Mouse (Mus musculus) gastrocnemius, adult 8-10 months (tissue): ENCODE data around the gene Hhipl2. TPM values are rescaled to one million over a fixed set of nuclear protein-coding genes. Genes with fewer than 3 reads are reported as not detected.
"Not testable (repeated sequence)": the region's sequence is repeated elsewhere in the genome, so short reads cannot be mapped to it uniquely, and the experiment has no call there.

ENCODE experiments used
- DNase-seq, 2 experiments: peaks; one replicate each; pipeline ENCODE4 v3.0.0; 2022; ENCODE audit warnings: low spot score in 2 of 2
- total RNA-seq, 4 experiments: library from RNA; stranded (reverse); gene quantifications; 2 replicates each; pipeline ENCODE4 v1.2.4; 2022

Hhipl2 gene
- not detected for total RNA-seq

DNA sequence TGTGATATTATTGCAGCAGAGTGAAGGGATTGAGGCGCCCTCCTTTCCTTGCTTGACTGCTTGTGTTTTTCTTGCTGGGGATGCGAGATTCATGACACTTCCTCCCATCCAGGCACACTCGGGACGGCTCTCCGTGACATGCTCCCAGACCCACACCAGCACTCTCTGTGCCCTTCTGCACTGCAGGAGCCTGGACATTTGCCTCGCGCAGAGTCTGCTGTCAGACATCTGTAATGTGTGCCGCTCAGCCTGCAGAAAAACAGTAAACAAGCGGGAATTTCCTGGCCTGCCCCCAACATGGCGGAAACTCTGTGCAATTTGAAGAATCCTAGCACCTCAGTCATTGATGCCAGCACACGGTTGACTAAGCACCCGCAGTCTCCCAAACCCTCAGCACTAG, at the start of gene Hhipl2:
Gene Hhipl2, plus strand, starts transcription at position 343 of the 400 bp plus-strand sequence.
- no peak for DNase-seq

- DNase-seq, result peak in 1 of 2 experiments; percentile 16
Measured at GRCm38 (mm10) chr1:183368601-183369400, 49.2 kb upstream of the Hhipl2 start.

GRCm38 (mm10) chr1:183369427-183370014, 48.5 kb upstream of the Hhipl2 start, which contains the start of gene Mia3:
Gene Mia3 (minus strand): TSS chr1:183369553.
- peak; percentile 89 to 93 for DNase-seq

DNA sequence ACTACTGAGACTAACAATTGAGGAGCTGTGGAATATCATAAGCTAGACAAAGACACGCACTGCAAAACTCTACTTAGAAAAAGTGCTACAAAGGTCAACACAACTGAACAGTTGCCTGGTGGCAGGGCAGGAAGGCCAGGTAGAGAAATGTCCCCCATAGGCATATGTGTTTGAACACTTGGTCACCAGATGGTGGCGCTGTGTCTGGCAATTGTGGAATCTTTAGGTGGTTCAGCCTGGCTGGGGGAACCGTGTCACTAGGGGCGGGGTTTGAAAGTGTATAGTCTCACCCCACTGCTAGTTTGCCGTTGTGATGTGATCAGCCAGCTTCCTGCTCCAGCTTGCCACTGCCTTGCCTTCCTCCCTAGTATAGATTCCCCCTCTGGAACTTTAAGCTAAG, 43.3 kb upstream of the Hhipl2 start:
- no peak for DNase-seq

DNA sequence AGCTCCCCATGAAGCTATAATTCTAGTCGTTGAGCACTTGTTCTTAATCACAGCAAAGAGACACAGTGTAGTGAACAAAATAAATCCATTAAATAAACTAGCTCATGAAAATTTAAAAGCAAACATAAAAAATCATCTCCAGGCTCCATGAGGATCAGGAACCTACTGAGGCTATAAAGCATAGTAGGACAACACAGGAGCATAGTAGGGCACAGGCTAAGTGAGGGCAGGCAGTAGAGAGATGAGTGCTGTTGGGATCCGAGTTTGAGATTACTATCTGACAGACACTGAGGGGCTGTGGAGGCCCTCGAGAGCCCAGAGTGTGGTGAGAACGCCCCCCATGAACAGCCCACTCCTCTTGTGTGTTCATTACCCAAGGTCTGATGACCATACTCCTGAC, 41.0 kb upstream of the Hhipl2 start:
- DNase-seq, result no peak

DNA sequence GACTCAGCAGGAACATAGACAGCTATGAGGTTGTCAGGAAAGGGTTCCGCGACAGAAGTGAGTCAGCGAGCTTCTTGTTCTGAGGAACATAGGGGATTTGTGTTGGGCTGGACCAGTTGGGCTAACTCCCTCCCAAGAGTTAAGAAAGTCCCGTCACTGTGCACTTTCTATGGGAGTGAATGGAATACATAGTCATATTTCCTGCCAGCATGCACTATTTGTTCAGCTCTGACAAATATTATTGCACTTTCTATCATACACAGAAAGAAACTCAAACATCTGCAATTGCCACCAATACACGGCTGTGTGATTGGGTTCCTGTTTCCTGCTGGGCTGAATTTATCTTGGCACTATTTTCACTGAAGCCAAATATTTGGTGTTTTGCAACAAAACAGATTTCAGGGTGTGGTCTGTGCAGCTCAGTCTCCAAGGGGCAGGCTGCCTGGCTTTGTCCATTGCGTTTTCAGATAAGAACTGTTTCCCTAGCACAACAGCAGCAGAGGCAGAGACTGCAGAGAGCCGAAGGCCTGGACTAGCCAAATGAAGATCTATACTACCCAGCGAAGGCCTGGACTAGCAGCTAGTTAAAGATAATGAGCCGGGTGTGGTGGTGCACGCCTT, 39.6 kb upstream of the Hhipl2 start:
- DNase-seq, result peak in 1 of 2 experiments; percentile 43

GRCm38 (mm10) chr1:183379376-183379775, 38.6 kb upstream of the Hhipl2 start:
- not testable (repeated sequence) for DNase-seq

GRCm38 (mm10) chr1:183381816-183382215, 36.2 kb upstream of the Hhipl2 start:
- no peak for DNase-seq

DNA sequence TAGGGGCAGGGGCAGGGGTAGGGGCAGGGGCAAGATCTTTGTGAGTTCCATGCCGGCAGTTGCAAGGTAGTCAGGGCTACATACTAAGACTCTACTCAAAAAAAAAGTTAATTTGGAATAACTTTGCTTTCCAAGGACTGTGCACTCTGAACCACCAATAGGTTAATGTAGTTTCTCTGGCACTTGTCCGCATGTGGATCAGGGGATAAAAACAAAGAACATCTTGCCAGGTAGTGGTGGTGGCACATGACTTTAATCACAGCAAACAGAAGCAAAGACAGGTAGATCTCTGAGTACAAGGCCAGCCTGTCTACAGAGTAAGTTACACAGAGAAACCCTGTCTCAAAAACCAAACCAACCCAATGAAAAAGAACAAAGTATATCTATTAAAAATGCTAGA, 35.4 kb upstream of the Hhipl2 start:
- DNase-seq, result no peak

DNA sequence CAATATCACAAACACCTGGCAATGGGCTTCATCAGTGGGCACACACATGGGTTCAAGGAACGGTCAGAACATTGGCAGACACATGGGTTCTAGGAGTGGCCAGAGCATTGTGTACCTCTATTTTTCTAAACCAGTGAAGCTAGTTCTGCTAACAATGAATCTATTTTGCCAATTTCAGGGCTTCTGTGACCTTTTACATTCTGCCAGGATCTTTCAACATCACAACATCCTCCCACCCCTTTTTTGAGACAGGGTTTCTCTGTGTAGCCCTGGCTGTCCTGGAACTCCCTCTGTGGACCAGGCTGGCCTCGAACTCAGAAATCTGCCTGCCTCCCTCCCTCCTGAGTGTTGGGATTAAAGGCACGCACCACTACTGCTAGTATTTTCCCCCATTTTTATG, 30.6 kb upstream of the Hhipl2 start:
- not testable (repeated sequence) for DNase-seq

GRCm38 (mm10) chr1:183388426-183389406, 29.3 kb upstream of the Hhipl2 start, which contains the start of gene Taf1a:
Gene Taf1a (plus strand): TSS chr1:183388981.
- peak; percentile 61 to 85 for DNase-seq

GRCm38 (mm10) chr1:183403396-183403795, 14.6 kb upstream of the Hhipl2 start:
- no peak for DNase-seq

GRCm38 (mm10) chr1:183414081-183414727, 3.8 kb upstream of the Hhipl2 start:
- no peak for DNase-seq

GRCm38 (mm10) chr1:183419741-183420140, 1.7 kb downstream of the Hhipl2 start:
- no peak for DNase-seq

GRCm38 (mm10) chr1:183420296-183420695, 2.3 kb downstream of the Hhipl2 start:
- no peak for DNase-seq

- DNase-seq, result no peak
Measured at GRCm38 (mm10) chr1:183424100-183424499, 6.1 kb downstream of the Hhipl2 start.

DNA sequence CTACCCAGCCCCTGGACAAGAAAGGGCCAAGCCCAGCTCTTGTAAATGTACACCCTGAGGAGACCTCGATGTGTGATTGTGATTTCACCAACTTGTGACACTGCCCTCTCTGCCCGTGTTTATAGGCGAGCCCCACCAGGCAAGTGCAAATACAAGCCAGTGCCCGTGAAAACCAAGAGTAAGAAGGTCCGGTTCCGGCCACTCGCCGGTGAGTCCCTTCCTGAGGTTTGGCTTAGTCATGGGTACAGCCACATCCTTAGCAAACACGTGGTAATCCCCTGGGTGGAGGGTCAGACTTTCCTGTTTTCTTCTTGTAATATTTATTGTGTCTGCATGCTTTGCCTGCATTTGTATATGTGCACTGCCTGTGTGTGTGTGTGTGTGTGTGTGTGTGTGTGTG, 16.9 kb downstream of the Hhipl2 start:
- DNase-seq, result no peak

DNA sequence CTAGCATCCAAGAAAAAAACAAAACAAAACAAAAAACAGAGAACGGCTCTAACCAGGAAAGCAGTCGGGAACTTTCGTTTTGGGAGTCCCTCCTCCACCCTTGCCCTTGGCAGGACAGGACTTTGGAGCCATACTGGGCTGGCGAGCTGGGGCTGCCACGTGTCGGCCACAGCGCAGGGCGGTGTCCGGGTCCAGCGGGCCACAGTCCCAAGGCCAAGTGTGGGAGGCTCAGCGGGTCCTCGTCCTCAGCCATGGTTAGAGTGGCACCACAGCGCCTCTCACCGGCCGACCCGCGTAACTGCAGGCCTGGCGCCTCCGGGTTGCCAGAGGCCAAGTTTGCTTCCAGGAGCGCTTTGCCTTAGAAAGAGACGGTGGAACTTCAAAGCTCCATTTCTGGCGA, 21.0 kb downstream of the Hhipl2 start:
- DNase-seq, result peak; percentile 94

GRCm38 (mm10) chr1:183442015-183442774, 24.2 kb downstream of the Hhipl2 start:
- peak; percentile 64 to 69 for DNase-seq

- no peak for DNase-seq
Measured at GRCm38 (mm10) chr1:183453066-183453465, 35.1 kb downstream of the Hhipl2 start.
